Mouse (Mus musculus) hindbrain, embryonic 12.5 days (tissue): Measurements from ENCODE around the gene Aurkb. TPM values are rescaled to one million over a fixed set of nuclear protein-coding genes. Genes with fewer than 3 reads are reported as not detected.

ENCODE experiments used
- ATAC-seq: fragments of 200-750 bp; cut with Nextera tagmentation; 2 replicates; pipeline ENCODE4 v1.8.0; 2017; ENCODE audit warnings: moderate TSS enrichment; ENCODE audit not compliant: low FRiP score
- H3K27ac ChIP-seq: fragments of 300-500 bp; sonication (generic); 2 replicates; pipeline ENCODE4 v1.5.1; 2016; ENCODE audit warnings: mild to moderate bottlenecking
- H3K27me3 ChIP-seq: fragments of 300-500 bp; sonication (generic); 2 replicates; pipeline ENCODE4 v1.6.1; 2016; ENCODE audit warnings: mild to moderate bottlenecking
- H3K36me3 ChIP-seq: fragments of 300-500 bp; sonication (generic); 2 replicates; pipeline ENCODE4 v1.6.1; 2016; ENCODE audit warnings: mild to moderate bottlenecking
- H3K4me1 ChIP-seq: fragments of 300-500 bp; sonication (generic); 2 replicates; pipeline ENCODE4 v1.6.1; 2016
- H3K4me2 ChIP-seq: fragments of 300-500 bp; sonication (generic); replicated peaks from 2 replicates; pipeline ENCODE4 v1.6.1; 2016; ENCODE audit warnings: mild to moderate bottlenecking
- H3K4me3 ChIP-seq: fragments of 300-500 bp; sonication (generic); 2 replicates; pipeline ENCODE4 v1.5.1; 2016; ENCODE audit warnings: mild to moderate bottlenecking
- H3K9ac ChIP-seq: fragments of 300-500 bp; sonication (generic); 2 replicates; pipeline ENCODE4 v1.6.1; 2016; ENCODE audit warnings: mild to moderate bottlenecking, moderate library complexity
- H3K9me3 ChIP-seq: fragments of 300-500 bp; sonication (generic); replicated peaks from 2 replicates; pipeline ENCODE4 v1.6.1; 2016; ENCODE audit warnings: mild to moderate bottlenecking
- WGBS: fragments of 180-500 bp; shearing (Covaris S2); methylation state at CpG from one replicate; pipeline ENCODE4 v1.1.7; 2016; 5-methylcytosine and 5-hydroxymethylcytosine counted together
- polyA plus RNA-seq: library from polyadenylated mRNA; unstranded; fragments of >200 nt; fragmentation: Nextera tagmentation; extraction: Ambion mirVana; gene quantifications from 2 replicates; pipeline ENCODE4 v1.2.1, GENCODE M21; 2016

Aurkb gene
- polyA plus RNA-seq, 1 experiment from 2014 or later, result 100 TPM

DNA sequence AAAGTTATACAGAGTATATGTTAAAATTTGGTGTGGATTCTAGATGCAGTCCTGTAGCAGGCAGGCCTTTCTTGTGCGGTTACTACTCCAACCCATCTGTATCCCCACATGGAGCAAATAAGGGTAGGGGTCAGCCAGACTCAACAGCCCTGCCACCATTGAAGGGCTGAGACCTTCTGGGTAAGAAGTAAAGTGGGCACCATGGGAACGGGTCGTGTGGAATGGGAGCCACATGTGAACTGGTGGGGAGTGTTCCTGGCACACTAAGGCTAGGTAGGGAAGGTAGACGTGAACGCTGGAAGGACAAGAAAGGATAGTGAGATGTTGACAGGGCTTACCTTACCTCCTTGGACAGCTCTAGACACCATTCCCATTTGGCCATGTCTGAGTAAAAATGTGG, 7.3 kb upstream of the Aurkb start:
- H3K27ac ChIP-seq, result no peak overlapping the region
- H3K4me3 ChIP-seq, result no peak overlapping the region
- H3K36me3 ChIP-seq, result peaks cover 27% of the 10 kb centered on the region
- WGBS, result 76% methylated on average over 5 of the region's 5 CpGs
- no peak for ATAC-seq
- H3K27me3 ChIP-seq, result no peaks in the 10 kb centered on the region
- H3K9me3 ChIP-seq, result no peaks in the 10 kb centered on the region
- H3K9ac ChIP-seq, result no peak overlapping the region
- H3K4me2 ChIP-seq, result no peak overlapping the region
- H3K4me1 ChIP-seq, result peaks cover 26% of the 10 kb centered on the region

DNA sequence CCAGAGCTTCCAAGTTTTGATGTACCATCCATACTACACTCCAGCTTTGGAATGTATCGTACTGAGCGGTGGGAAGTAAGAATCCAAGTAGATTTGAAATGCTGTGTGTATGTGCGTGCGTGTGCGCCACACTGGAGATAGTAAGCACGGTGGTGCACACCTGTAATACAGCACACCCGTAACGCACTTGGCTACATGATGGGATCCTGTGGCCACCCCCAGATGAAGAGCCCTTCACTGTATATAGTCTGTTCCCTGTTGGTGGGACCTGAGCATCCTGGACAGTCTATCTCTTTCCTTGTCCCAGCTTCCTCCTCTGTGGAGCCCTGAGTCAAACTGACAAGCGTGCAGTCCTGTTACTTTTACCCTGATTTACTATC, 938 bp downstream of the Aurkb start:
- Histone ChIP-seq H3K36me3 (peaks cover 23% of the 10 kb centered on the region; the same call in 1 of the 2 replicates), H3K27me3 (no peaks in the 10 kb centered on the region), H3K9ac (peak overlapping the region; percentile 56), H3K4me3 (peak overlapping the region; percentile 70), H3K9me3 (no peaks in the 10 kb centered on the region), H3K27ac (no peak overlapping the region), H3K4me2 (peak overlapping the region; percentile 79), H3K4me1 (peaks cover 14% of the 10 kb centered on the region)
- 13% methylated on average over 9 of the region's 9 CpGs for WGBS
- ATAC-seq, result no peak

DNA sequence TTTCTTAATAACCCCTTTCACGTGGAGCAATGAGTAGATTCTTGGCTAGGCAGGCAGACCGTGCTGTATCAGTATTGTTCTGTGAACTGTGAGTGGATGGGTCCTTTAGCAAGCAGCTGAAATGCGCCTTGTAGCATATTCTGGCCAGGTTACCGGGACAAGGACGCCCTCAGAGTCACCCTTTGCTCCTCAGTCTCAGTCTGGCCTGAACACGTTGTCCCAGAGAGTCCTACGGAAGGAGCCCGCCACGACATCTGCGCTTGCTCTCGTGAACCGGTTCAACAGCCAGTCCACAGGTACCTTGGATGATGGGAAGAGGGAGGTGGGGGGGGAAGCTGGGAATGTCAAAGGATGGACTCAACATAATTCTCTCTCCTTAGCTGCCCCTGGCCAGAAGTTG, 2.1 kb downstream of the Aurkb start:
- Histone ChIP-seq H3K27ac (no peak overlapping the region), H3K36me3 (peaks cover 23% of the 10 kb centered on the region; the same call in 1 of the 2 replicates), H3K9ac (no peak overlapping the region), H3K4me3 (no peak overlapping the region), H3K9me3 (no peaks in the 10 kb centered on the region), H3K27me3 (no peaks in the 10 kb centered on the region), H3K4me1 (peaks cover 14% of the 10 kb centered on the region), H3K4me2 (peak overlapping the region; percentile 79)
- no peak for ATAC-seq
- WGBS, result 93% methylated on average over 12 of the region's 12 CpGs

DNA sequence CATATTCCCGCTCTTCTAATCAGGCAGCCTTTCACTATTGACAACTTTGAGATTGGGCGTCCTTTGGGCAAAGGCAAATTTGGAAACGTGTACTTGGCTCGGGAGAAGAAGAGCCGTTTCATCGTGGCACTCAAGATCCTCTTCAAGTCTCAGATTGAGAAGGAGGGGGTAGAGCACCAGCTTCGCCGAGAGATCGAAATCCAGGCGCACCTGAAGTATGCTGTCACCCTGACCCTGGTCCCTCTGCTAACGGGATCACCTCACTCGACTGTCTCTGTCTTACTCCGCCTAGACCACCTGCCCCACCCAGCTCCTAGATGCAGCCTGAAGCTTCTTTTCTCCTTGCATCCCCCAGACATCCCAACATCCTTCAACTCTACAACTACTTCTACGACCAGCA, 2.7 kb downstream of the Aurkb start:
- WGBS, result 93% methylated on average over 14 of the region's 14 CpGs
- no peak overlapping the region for H3K4me3 ChIP-seq
- H3K36me3 ChIP-seq, result peaks cover 23% of the 10 kb centered on the region; the same call in 1 of the 2 replicates
- no peak overlapping the region for H3K9ac ChIP-seq
- no peaks in the 10 kb centered on the region for H3K27me3 ChIP-seq
- H3K27ac ChIP-seq, result no peak overlapping the region
- H3K9me3 ChIP-seq, result no peaks in the 10 kb centered on the region
- H3K4me1 ChIP-seq, result peaks cover 14% of the 10 kb centered on the region
- ATAC-seq, result no peak
- H3K4me2 ChIP-seq, result no peak overlapping the region

DNA sequence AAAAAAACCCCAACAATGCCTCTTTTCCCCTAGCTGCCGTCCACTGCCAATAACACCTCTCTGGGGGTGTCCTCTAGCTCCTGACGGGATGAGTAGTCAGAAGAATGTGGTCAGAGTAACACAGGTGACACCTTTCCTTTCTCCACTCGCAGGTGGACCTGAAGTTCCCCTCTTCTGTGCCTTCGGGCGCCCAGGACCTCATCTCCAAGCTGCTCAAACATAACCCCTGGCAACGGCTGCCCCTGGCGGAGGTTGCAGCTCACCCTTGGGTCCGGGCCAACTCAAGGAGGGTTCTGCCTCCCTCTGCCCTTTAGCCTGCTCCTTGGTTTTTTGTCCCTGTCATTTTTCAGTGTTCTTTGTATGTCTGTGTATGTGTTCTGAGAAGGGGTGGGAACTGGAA, 5.3 kb downstream of the Aurkb start:
- H3K4me1 ChIP-seq, result peaks cover 14% of the 10 kb centered on the region
- peaks cover 29% of the 10 kb centered on the region for H3K36me3 ChIP-seq
- H3K27me3 ChIP-seq, result no peaks in the 10 kb centered on the region
- no peaks in the 10 kb centered on the region for H3K9me3 ChIP-seq
- no peak overlapping the region for H3K27ac ChIP-seq
- no peak overlapping the region for H3K4me2 ChIP-seq
- 89% methylated on average over 8 of the region's 8 CpGs for WGBS
- no peak overlapping the region for H3K4me3 ChIP-seq
- no peak for ATAC-seq
- no peak overlapping the region for H3K9ac ChIP-seq

DNA sequence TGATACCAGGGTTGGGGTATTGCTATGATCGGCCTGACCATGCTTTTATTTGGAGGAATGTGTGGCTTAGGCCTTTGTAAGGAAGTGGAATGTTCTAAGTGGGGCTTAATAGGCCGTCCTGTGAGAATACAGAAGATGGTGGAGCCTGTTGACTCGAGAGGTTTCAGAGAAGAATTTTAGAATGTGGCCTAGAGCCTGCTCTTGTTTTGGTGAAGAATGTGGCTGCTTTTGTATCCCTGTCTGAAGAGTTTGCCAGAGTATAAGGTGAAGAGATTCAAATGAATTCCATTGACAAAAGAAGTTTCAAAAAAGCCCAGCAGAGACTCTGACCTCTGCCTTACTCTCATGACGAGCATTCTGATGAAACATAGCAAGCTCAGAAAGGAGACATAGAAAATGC, 6.3 kb downstream of the Aurkb start:
- Histone ChIP-seq H3K4me1 (peaks cover 9% of the 10 kb centered on the region), H3K9ac (no peak overlapping the region), H3K4me3 (no peak overlapping the region), H3K27ac (no peak overlapping the region), H3K27me3 (no peaks in the 10 kb centered on the region), H3K4me2 (no peak overlapping the region), H3K36me3 (peaks cover 29% of the 10 kb centered on the region), H3K9me3 (no peaks in the 10 kb centered on the region)
- ATAC-seq, result no peak
- 67% methylated on average over 4 of the region's 4 CpGs for WGBS

DNA sequence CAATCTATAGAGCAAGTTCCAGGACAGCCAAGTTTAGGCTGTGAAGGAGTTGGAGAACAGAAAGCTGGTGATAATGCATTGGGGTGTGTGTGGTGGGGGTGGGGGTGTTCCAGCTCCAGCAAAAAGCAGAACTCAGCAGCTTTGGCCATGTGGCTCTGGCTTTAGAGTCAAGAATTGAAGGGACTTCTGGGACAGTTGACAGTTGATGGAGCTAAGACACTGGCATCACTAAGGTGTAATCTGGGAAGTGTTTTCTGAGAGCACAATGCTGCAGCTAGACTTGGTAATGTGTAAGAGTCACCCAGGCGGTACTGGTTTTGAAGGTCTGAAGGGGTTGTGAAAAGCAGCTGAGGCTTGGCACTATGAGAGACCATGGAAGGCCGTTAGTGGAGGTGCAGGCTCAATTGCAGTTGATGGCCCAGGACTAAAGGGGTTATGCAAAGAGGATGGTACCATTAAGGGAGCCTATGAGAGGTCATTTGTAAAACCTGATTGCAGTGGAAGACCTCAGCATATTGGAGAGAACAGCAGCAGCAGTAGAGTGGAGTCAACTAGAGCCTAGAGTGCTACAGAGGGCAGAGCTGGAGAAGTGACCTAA, 7.5 kb downstream of the Aurkb start:
- 89% methylated on average over 2 of the region's 2 CpGs for WGBS
- H3K36me3 ChIP-seq, result peaks cover 29% of the 10 kb centered on the region
- no peak overlapping the region for H3K9ac ChIP-seq
- no peaks in the 10 kb centered on the region for H3K4me1 ChIP-seq
- H3K27me3 ChIP-seq, result no peaks in the 10 kb centered on the region
- no peak for ATAC-seq
- no peaks in the 10 kb centered on the region for H3K9me3 ChIP-seq
- H3K4me2 ChIP-seq, result no peak overlapping the region
- H3K4me3 ChIP-seq, result no peak overlapping the region
- no peak overlapping the region for H3K27ac ChIP-seq

DNA sequence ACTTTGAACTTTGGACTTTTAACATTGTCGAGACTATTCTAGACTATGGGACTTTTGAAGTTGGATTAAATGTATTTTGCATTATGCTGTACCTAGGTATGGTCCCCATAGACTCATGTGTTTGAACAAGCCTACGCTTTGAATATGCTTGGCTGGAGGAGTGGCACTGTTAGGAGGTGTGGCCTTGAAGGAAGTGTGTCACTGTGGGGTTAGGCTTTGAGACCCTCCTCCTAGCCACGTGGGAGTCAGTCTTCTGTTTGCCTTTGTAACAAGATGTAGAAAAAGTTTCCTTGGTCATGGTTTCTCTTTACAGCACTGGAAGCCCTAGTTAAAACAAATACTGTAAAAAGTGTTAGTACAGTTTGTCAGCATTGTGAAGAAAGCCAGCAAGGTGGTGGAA, 8.4 kb downstream of the Aurkb start:
- WGBS, result 79% methylated on average over 3 of the region's 3 CpGs
- Histone ChIP-seq H3K36me3 (peaks cover 24% of the 10 kb centered on the region), H3K4me2 (no peak overlapping the region), H3K4me1 (peaks cover 7% of the 10 kb centered on the region), H3K27me3 (no peaks in the 10 kb centered on the region), H3K27ac (no peak overlapping the region), H3K9me3 (no peaks in the 10 kb centered on the region), H3K9ac (no peak overlapping the region), H3K4me3 (no peak overlapping the region)
- no peak for ATAC-seq

DNA sequence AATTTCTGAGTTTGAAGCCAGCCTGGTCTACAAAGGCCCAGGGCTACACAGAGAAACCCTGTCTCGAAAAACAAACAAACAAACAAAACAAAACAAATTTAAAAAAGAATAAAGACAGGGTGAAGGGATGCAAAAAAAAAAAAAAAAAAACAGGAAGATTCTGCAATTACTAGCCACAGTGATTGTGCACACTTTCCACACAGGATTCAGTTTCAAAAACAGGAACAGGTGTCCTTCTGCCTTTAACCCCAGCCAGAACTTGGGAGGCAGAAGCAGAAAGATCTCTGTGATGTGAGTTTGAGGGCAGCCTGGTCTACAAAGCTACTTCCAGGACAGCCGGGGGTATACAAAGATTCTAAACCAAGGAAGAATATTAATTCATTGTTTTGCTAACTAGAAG, 12.8 kb downstream of the Aurkb start:
- H3K36me3 ChIP-seq, result peaks cover 6% of the 10 kb centered on the region; the same call in 1 of the 2 replicates
- peak overlapping the region; percentile 90 for H3K27ac ChIP-seq
- no peak for ATAC-seq
- peaks cover 21% of the 10 kb centered on the region for H3K4me1 ChIP-seq
- peak overlapping the region; percentile 97 for H3K4me2 ChIP-seq
- no peaks in the 10 kb centered on the region for H3K9me3 ChIP-seq
- H3K27me3 ChIP-seq, result no peaks in the 10 kb centered on the region; the same call in 1 of the 2 replicates
- 73% methylated on average over 2 of the region's 2 CpGs for WGBS
- H3K4me3 ChIP-seq, result peak overlapping the region; percentile 87
- H3K9ac ChIP-seq, result peak overlapping the region; percentile 75

DNA sequence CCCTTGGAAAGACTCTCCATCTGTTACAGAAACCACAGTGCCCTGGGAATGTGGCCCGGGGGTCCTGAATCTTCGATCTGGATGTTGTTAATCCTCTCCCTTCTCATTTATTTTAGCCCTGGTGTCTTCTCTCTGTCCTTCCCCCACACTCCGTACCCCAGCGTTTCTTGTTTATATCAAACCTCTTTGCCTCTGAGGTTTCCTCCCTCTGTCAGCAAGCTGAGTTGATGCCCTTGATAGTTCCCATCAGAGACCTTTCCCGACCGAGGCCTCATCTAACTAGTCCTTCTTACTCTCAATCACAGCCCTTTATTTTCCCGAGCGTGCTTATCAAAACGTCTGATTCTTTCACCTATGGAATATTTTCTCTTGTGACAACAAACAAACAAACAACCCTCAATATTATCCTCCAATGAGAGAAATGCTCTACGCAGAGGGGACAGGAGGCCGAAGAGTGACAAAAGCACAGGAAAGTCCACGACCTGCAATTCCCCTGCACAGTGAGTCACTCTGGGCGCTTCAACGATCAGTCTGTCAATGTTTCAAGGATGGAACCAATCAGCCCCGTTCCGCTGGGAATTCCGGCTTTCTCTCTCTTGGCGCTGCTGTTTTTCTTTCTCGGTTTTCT, 13.4 kb downstream of the Aurkb start:
- Histone ChIP-seq H3K27me3 (no peaks in the 10 kb centered on the region; the same call in 1 of the 2 replicates), H3K9ac (peak overlapping the region; percentile 75), H3K4me3 (peak overlapping the region; percentile 87), H3K4me1 (peaks cover 21% of the 10 kb centered on the region), H3K9me3 (no peaks in the 10 kb centered on the region), H3K27ac (peak overlapping the region; percentile 90), H3K4me2 (peak overlapping the region; percentile 97), H3K36me3 (peaks cover 5% of the 10 kb centered on the region; the same call in 1 of the 2 replicates)
- 2% methylated on average over 19 of the region's 19 CpGs for WGBS
- peak; percentile 27 for ATAC-seq

DNA sequence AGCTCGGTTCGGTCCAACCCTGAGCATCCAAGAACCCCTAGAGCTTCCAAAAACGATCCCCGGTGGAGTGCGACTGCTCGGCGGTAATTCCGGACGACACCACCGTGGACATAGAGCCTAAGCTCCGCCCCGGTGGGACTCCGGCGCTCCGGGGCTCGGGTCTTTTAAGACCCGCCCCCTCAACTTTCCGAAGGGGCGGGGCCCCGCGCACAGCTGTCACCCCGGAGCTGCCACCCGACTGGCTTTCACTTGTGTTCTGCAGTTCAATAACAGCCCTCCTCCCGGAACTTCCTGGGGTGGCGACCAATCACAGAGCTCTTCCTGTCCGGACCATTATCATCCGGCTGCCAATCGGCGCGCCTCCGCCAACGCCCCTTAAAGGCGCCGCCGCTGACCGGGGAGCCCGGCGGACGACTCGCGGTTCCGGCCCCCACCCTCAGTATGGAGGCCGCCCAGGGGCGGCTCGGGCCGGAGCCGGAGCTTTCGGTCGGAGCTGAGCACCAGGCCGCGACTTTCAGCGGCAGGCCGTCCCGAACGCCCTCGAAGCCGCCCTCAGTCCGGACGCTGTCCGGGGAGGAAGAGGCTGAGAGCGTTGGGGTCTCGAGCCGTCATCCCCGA, 14.0 kb downstream of the Aurkb start, which contains the start of gene Borcs6:
TSS of gene Borcs6 (plus strand) at position 361 of the 618 bp plus-strand sequence.
- 0% methylated on average over 61 of the region's 64 CpGs for WGBS
- Histone ChIP-seq H3K4me1 (peaks cover 27% of the 10 kb centered on the region), H3K4me3 (peak within 1 kb of the TSS; percentile 87), H3K9ac (peak within 1 kb of the TSS; percentile 94), H3K36me3 (no peaks in the 10 kb centered on the region), H3K27me3 (no peaks in the 10 kb centered on the region; the same call in 1 of the 2 replicates), H3K27ac (peak within 1 kb of the TSS; percentile 92), H3K9me3 (no peaks in the 10 kb centered on the region), H3K4me2 (peak within 1 kb of the TSS; percentile 97)
- peak; percentile 94 for ATAC-seq

DNA sequence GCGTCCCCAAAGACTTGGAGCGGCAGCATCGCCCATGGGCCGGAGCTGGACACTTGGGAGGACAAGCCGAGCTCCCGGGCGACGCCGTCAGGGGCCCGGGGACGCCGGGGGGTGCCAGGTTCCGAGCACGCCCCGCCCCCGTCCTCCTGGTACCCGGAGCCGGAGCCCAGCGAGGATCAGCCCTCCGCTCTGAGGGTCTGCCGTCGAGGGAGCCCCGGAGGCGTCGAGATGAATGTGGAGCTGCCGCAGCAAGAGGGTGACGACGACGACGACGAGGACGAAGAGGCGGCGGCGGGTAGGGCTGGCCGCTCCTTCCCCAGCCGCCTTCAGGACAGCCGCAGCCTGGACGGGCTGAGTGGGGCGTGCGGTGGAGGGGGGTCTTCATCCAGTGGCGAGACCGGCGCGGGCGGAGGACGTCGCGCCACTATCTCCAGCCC, 14.5 kb downstream of the Aurkb start:
- WGBS, result under 1% methylated on average over 49 of the region's 49 CpGs
- Histone ChIP-seq H3K27ac (peak overlapping the region; percentile 92), H3K4me1 (peaks cover 27% of the 10 kb centered on the region), H3K27me3 (no peaks in the 10 kb centered on the region; the same call in 1 of the 2 replicates), H3K4me3 (peak overlapping the region; percentile 87), H3K36me3 (no peaks in the 10 kb centered on the region), H3K9ac (peak overlapping the region; percentile 94), H3K4me2 (peak overlapping the region; percentile 97), H3K9me3 (no peaks in the 10 kb centered on the region)
- peak; percentile 23 for ATAC-seq
